Mouse (Mus musculus) layer of hippocampus, adult 18-20 months (tissue): ENCODE data around the gene Efemp2. TPM values are rescaled to one million over a fixed set of nuclear protein-coding genes. Genes with fewer than 3 reads are reported as not detected.

Experiments
- DNase-seq, 2 experiments: peaks; one replicate each; pipeline ENCODE4 v3.0.0; 2022; ENCODE audit warnings: low spot score in 2 of 2
- total RNA-seq, 2 experiments: library from RNA; stranded (reverse); gene quantifications; 2 replicates each; pipeline ENCODE4 v1.2.3; 2021

Gene Efemp2
- total RNA-seq, 2 experiments from 2014 or later = 11.6 to 13.1 TPM

- DNase-seq = no peak
Measured at GRCm38 (mm10) chr19:5449673-5450072, 24.1 kb upstream of the Efemp2 start.

GRCm38 (mm10) chr19:5451766-5452165 lies 22.0 kb upstream of the Efemp2 start:
- no peak for DNase-seq

- no peak for DNase-seq
Measured at GRCm38 (mm10) chr19:5455037-5455436, 18.7 kb upstream of the Efemp2 start.

GRCm38 (mm10) chr19:5455568-5455967 lies 18.2 kb upstream of the Efemp2 start:
- no peak for DNase-seq

- DNase-seq = no peak
Measured at GRCm38 (mm10) chr19:5456241-5456921, 17.4 kb upstream of the Efemp2 start.

- peak; percentile 96 to 98 for DNase-seq
Measured at GRCm38 (mm10) chr19:5456922-5457745, 16.6 kb upstream of the Efemp2 start.

- DNase-seq = no peak
Measured at GRCm38 (mm10) chr19:5457746-5458442, 15.9 kb upstream of the Efemp2 start, which contains the start of gene Ccdc85b. Ccdc85b (minus strand) TSS chr19:5457894.

- peak; percentile 59 to 75 for DNase-seq
Measured at GRCm38 (mm10) chr19:5459019-5459418, 14.7 kb upstream of the Efemp2 start.

- no peak for DNase-seq
Measured at GRCm38 (mm10) chr19:5459896-5460295, 13.9 kb upstream of the Efemp2 start.

- DNase-seq = peak; percentile 81 to 91
Measured at GRCm38 (mm10) chr19:5460465-5460911, 13.3 kb upstream of the Efemp2 start, which contains the start of gene Fibp. Fibp (plus strand) TSS chr19:5460615.

GRCm38 (mm10) chr19:5461411-5461810 lies 12.3 kb upstream of the Efemp2 start:
- DNase-seq = no peak

GRCm38 (mm10) chr19:5463212-5463611 lies 10.5 kb upstream of the Efemp2 start:
- DNase-seq = no peak

GRCm38 (mm10) chr19:5463791-5464562 lies 9.8 kb upstream of the Efemp2 start:
- DNase-seq = peak in 1 of 2 experiments; percentile 54

- DNase-seq = no peak
Measured at GRCm38 (mm10) chr19:5465037-5465436, 8.7 kb upstream of the Efemp2 start.

GRCm38 (mm10) chr19:5466916-5467500 lies 6.7 kb upstream of the Efemp2 start:
- no peak for DNase-seq

GRCm38 (mm10) chr19:5468374-5468773 lies 5.4 kb upstream of the Efemp2 start, which contains the start of gene Ctsw:
Ctsw (minus strand) TSS chr19:5468507.
- no peak for DNase-seq

- DNase-seq = no peak
Measured at GRCm38 (mm10) chr19:5471846-5472245, 1.9 kb upstream of the Efemp2 start.

- no peak for DNase-seq
Measured at GRCm38 (mm10) chr19:5472857-5473256, 897 bp upstream of the Efemp2 start.

- DNase-seq = no peak
Measured at GRCm38 (mm10) chr19:5474281-5475068, 721 bp downstream of the Efemp2 start.
